Comparison of ENCODE assay signal across 8 mouse cellular contexts in genomic region chr8:94876197-94876730, GRCm38 (mm10). TPM values are rescaled to one million over a fixed set of nuclear protein-coding genes. Genes with fewer than 3 reads are reported as not detected.
DNase-seq lines count a peak whose midpoint lies in the region; ATAC-seq and TF ChIP-seq lines count a peak whose summit lies in the region.

Dok4 (minus strand) TSS chr8:94876330.

- H3K4me1 ChIP-seq in ES-Bruce4 (ENCODE audit: control insufficient read depth, insufficient read depth, low read length), result peaks cover 3% of the 10 kb centered on the region
- peaks cover 42% of the 10 kb centered on the region for H3K4me1 ChIP-seq in forebrain, embryonic 13.5 days
- peaks cover 31% of the 10 kb centered on the region for H3K4me1 ChIP-seq in lung, embryonic 16.5 days (replicated peaks; ENCODE audit: control insufficient read depth, insufficient read depth, low read length)

- H3K27ac ChIP-seq in ES-Bruce4 (ENCODE audit: insufficient read depth, low read length), result no peak within 1 kb of the TSS
- no peak within 1 kb of the TSS for H3K27ac ChIP-seq in forebrain, embryonic 13.5 days
- peak within 1 kb of the TSS; percentile 77 for H3K27ac ChIP-seq in lung, embryonic 16.5 days (ENCODE audit: low read length)

- ATAC-seq in forebrain, embryonic 13.5 days, result peak; percentile 73
- peak; percentile 89 for ATAC-seq in lung, embryonic 16.5 days (ENCODE audit: low read depth)

- DNase-seq in c-Kit-positive CD71-positive TER-119-negative erythroid progenitor cells, embryonic 14.5 days (ENCODE audit: low read depth), result peak; percentile 61
- peak; percentile 91 to 94 for DNase-seq in heart, postnatal 14 days
- DNase-seq in layer of hippocampus, adult 18-20 months (ENCODE audit: low spot score in 2 of 2), result peak in 1 of 2 experiments; percentile 77
- peak; percentile 82 for DNase-seq in ovary, adult 18-20 months (ENCODE audit: low spot score)
- peak; percentile 75 for DNase-seq in thymus, postnatal 0 days (ENCODE audit: low spot score)

- H3K4me2 ChIP-seq in forebrain, embryonic 13.5 days, result peak within 1 kb of the TSS; percentile 91
- H3K4me2 ChIP-seq in lung, embryonic 16.5 days (ENCODE audit: low read depth, low read length), result peak within 1 kb of the TSS; percentile 88

- 1% methylated on average over 29 of the region's 37 CpGs for WGBS in forebrain, embryonic 13.5 days
- WGBS in lung, embryonic 16.5 days, result under 1% methylated on average over 30 of the region's 37 CpGs

- peak within 1 kb of the TSS; percentile 56 for H3K4me3 ChIP-seq in ES-Bruce4 (ENCODE audit: low read depth, low read length)
- H3K4me3 ChIP-seq in forebrain, embryonic 13.5 days, result peak within 1 kb of the TSS; percentile 55
- H3K4me3 ChIP-seq in lung, embryonic 16.5 days (ENCODE audit: low read length), result peak within 1 kb of the TSS; percentile 72

- peak within 1 kb of the TSS; percentile 72 for H3K9ac ChIP-seq in ES-Bruce4 (ENCODE audit: low read depth, poor library complexity, severe bottlenecking)
- peak within 1 kb of the TSS; percentile 68 for H3K9ac ChIP-seq in forebrain, embryonic 13.5 days
- H3K9ac ChIP-seq in lung, embryonic 16.5 days (ENCODE audit: low read length), result peak within 1 kb of the TSS; percentile 78

- TF ChIP-seq EP300 in ES-Bruce4 (IDR thresholded peaks at IDR 0.05; ENCODE audit: insufficient read depth, low read depth, low read length), result no peak

- TF ChIP-seq CTCF in ES-Bruce4 (IDR thresholded peaks at IDR 0.05; ENCODE audit: low read depth, low read length), result no peak

- no peaks in the 10 kb centered on the region for H3K9me3 ChIP-seq in ES-Bruce4 (replicated peaks; ENCODE audit: control insufficient read depth, insufficient read depth, low read length, poor library complexity, severe bottlenecking)
- no peaks in the 10 kb centered on the region for H3K9me3 ChIP-seq in forebrain, embryonic 13.5 days (replicated peaks)
- no peaks in the 10 kb centered on the region for H3K9me3 ChIP-seq in lung, embryonic 16.5 days (ENCODE audit: control insufficient read depth, low read length)

- no peaks in the 10 kb centered on the region for H3K36me3 ChIP-seq in ES-Bruce4 (ENCODE audit: control insufficient read depth, insufficient read depth, low read length, poor library complexity, severe bottlenecking)
- H3K36me3 ChIP-seq in forebrain, embryonic 13.5 days (ENCODE audit: poor library complexity, severe bottlenecking), result no peaks in the 10 kb centered on the region
- H3K36me3 ChIP-seq in lung, embryonic 16.5 days (ENCODE audit: control insufficient read depth, insufficient read depth, low read length), result no peaks in the 10 kb centered on the region

- no peak for TF ChIP-seq POLR2A in ES-Bruce4 (IDR thresholded peaks at IDR 0.05; ENCODE audit: insufficient read depth, low read length)

- intact Hi-C loops in heart, postnatal 14 days (cut with DNase I), result loop anchor here (5.0 kb wide), 1 partner anchor 126 kb away; no protein-coding TSS in a partner anchor

- H3K27me3 ChIP-seq in ES-Bruce4 (ENCODE audit: control insufficient read depth, insufficient read depth, low read length, poor library complexity, severe bottlenecking), result no peaks in the 10 kb centered on the region
- peaks cover 16% of the 10 kb centered on the region for H3K27me3 ChIP-seq in forebrain, embryonic 13.5 days
- no peaks in the 10 kb centered on the region for H3K27me3 ChIP-seq in lung, embryonic 16.5 days (ENCODE audit: control insufficient read depth, insufficient read depth, low read depth, low read length)

RNA-seq across cellular contexts. Expression of gene Dok4, which starts in this region (rescaled TPM):
- polyA plus RNA-seq in ES-Bruce4 (2011; ENCODE audit: insufficient read depth, insufficient read length, low read depth, missing spikeins), result 3.9 and 4.4 TPM in 2 replicates
- 38.2 and 39.2 TPM in 2 replicates for polyA plus RNA-seq in forebrain, embryonic 13.5 days (2015; fragmentation: Nextera tagmentation; extraction: Ambion mirVana)
- total RNA-seq in heart, postnatal 14 days (2021), result 10 to 100 TPM; 23.3 to 26.5 TPM
- total RNA-seq in layer of hippocampus, adult 18-20 months (2021), result 10 to 100 TPM; 21.5 to 23.8 TPM
- polyA plus RNA-seq in lung, embryonic 16.5 days (2015; fragmentation: Nextera tagmentation; extraction: Ambion mirVana), result 49.4 and 49.7 TPM in 2 replicates
- 3.8 TPM in 2 replicates for polyA plus RNA-seq in thymus, postnatal 0 days (2015; fragmentation: Nextera tagmentation; extraction: Ambion mirVana)
